Mouse (Mus musculus) ES-E14 (cell line): ENCODE measurements at regions not wholly inside any gene's neighbourhood (a gene's known extent, or its start where the extent isn't known, plus 50 kb on each side); places are given as distances from the start of the nearest gene placed in this dataset.
"Not testable (repeated sequence)": the region's sequence is repeated elsewhere in the genome, so short reads cannot be mapped to it uniquely, and the experiment has no call there.

Experiments
- DNase-seq: peaks from one replicate; pipeline ENCODE4 v3.0.0-alpha.2; 2013; ENCODE audit warnings: low read depth, low spot score
- H3K27ac ChIP-seq: 2 replicates; pipeline ENCODE4 v1.5.1; 2012; ENCODE audit warnings: low read depth, mild to moderate bottlenecking, low read length, moderate library complexity, mixed read lengths; ENCODE audit not compliant: poor library complexity, insufficient read depth, severe bottlenecking
- H3K36me3 ChIP-seq: 2 replicates; pipeline ENCODE4 v1.6.1; 2012; ENCODE audit warnings: mild to moderate bottlenecking, low read length, moderate library complexity, mixed read lengths; ENCODE audit not compliant: control insufficient read depth, poor library complexity, insufficient read depth, severe bottlenecking
- H3K4me1 ChIP-seq, 2 experiments: fragments of 150-350 bp in 1 of 2; sonication (generic) in 1 of 2; 2 replicates each; pipeline ENCODE4 v1.6.1; 2012; ENCODE audit warnings: low read length in 2 of 2, mild to moderate bottlenecking in 1 of 2, mixed read lengths in 1 of 2; ENCODE audit not compliant: control insufficient read depth in 2 of 2, insufficient read depth in 2 of 2, poor library complexity in 1 of 2
- H3K4me3 ChIP-seq, 2 experiments: fragments of 150-350 bp in 1 of 2; sonication (generic) in 1 of 2; 2 replicates each; pipeline ENCODE4 v1.5.1; 2012; ENCODE audit warnings: low read length in 2 of 2, low read depth in 1 of 2, mild to moderate bottlenecking in 1 of 2, mixed read lengths in 1 of 2; ENCODE audit not compliant: insufficient read depth in 1 of 2, poor library complexity in 1 of 2, severe bottlenecking in 1 of 2
- H3K9ac ChIP-seq: 2 replicates; pipeline ENCODE4 v1.6.1; 2012; ENCODE audit warnings: low read depth, mild to moderate bottlenecking, low read length, mixed read lengths; ENCODE audit not compliant: poor library complexity, insufficient read depth, severe bottlenecking
- H3K9me3 ChIP-seq: fragments of 150-350 bp; sonication (generic); 2 replicates; pipeline ENCODE4 v1.6.1; 2012; ENCODE audit warnings: low read depth, mild to moderate bottlenecking, low read length; ENCODE audit not compliant: control insufficient read depth, insufficient read depth
- CHD2 ChIP-seq: IDR thresholded peaks from 2 replicates; pipeline ENCODE4 v1.6.1; 2014; ENCODE audit warnings: mild to moderate bottlenecking, low read depth, low read length, inconsistent platforms
- HCFC1 ChIP-seq: IDR thresholded peaks from 2 replicates; pipeline ENCODE4 v1.6.1; 2012; ENCODE audit warnings: low read length, inconsistent platforms, borderline replicate concordance; ENCODE audit not compliant: insufficient read depth
- MAFK ChIP-seq: IDR thresholded peaks from 2 replicates; pipeline ENCODE4 v1.6.1; 2014; ENCODE audit warnings: mild to moderate bottlenecking, low read depth, low read length, inconsistent platforms; ENCODE audit not compliant: insufficient read depth
- ZC3H11A ChIP-seq: IDR thresholded peaks from 2 replicates; pipeline ENCODE4 v1.6.1; 2012; ENCODE audit warnings: low read depth, mild to moderate bottlenecking, inconsistent platforms, low read length, borderline replicate concordance
- ZNF384 ChIP-seq: IDR thresholded peaks from 2 replicates; pipeline ENCODE4 v1.6.1; 2012; ENCODE audit warnings: low read depth, low read length, inconsistent platforms
- in situ Hi-C, 2 experiments: fragments of 600-800 bp; cut with MboI; formaldehyde crosslinking; loops; one replicate each; pipeline ENCODE4 v1.15.1; 2025; ENCODE audit warnings: low sequenced_read_pairs in 2 of 2, inconsistent platforms in 1 of 2; ENCODE audit not compliant: unreplicated experiment in 2 of 2

- no peak overlapping the region for H3K9ac ChIP-seq
- H3K36me3 ChIP-seq: no peaks in the 10 kb centered on the region
- no peaks in the 10 kb centered on the region for H3K4me1 ChIP-seq
- H3K27ac ChIP-seq: no peak overlapping the region
- H3K4me3 ChIP-seq: no peak overlapping the region
- H3K9me3 ChIP-seq: no peaks in the 10 kb centered on the region
- TF ChIP-seq CHD2 (no peak), MAFK (no peak), ZC3H11A (no peak), HCFC1 (no peak), ZNF384 (no peak)
- no peak for DNase-seq
- in situ Hi-C loops: no loop called here
Measured at GRCm38 (mm10) chr14:35740845-35741244, 70.9 kb downstream of the 4930596D02Rik start.

GRCm38 (mm10) chr14:35730681-35731080, 81.1 kb downstream of the 4930596D02Rik start:
- TF ChIP-seq HCFC1: no peak
- TF ChIP-seq MAFK: no peak
- TF ChIP-seq CHD2: no peak
- TF ChIP-seq ZC3H11A: no peak
- no peak for TF ChIP-seq ZNF384
- in situ Hi-C loops: no loop called here
- DNase-seq: peak; percentile 9
- Histone ChIP-seq H3K9ac (no peak overlapping the region), H3K9me3 (no peaks in the 10 kb centered on the region), H3K4me1 (peaks cover 0 to 2% of the 10 kb centered on the region in 2 experiments; a peak in 1 of 4 replicates), H3K27ac (no peak overlapping the region), H3K36me3 (no peaks in the 10 kb centered on the region), H3K4me3 (no peak overlapping the region)

GRCm38 (mm10) chr14:35685211-35685610, 126.6 kb downstream of the 4930596D02Rik start:
- Histone ChIP-seq H3K9ac (no peak overlapping the region), H3K9me3 (no peaks in the 10 kb centered on the region), H3K4me3 (no peak overlapping the region), H3K36me3 (no peaks in the 10 kb centered on the region), H3K27ac (no peak overlapping the region), H3K4me1 (no peaks in the 10 kb centered on the region)
- TF ChIP-seq ZNF384 (no peak), ZC3H11A (no peak), HCFC1 (no peak), MAFK (no peak), CHD2 (no peak)
- in situ Hi-C loops: no loop called here
- DNase-seq: no peak

GRCm38 (mm10) chr14:35673090-35673489, 138.7 kb downstream of the 4930596D02Rik start:
- in situ Hi-C loops: no loop called here
- H3K27ac ChIP-seq: no peak overlapping the region
- no peak for DNase-seq
- no peak overlapping the region for H3K9ac ChIP-seq
- TF ChIP-seq ZNF384: no peak
- TF ChIP-seq MAFK: no peak
- no peaks in the 10 kb centered on the region for H3K36me3 ChIP-seq
- no peaks in the 10 kb centered on the region for H3K4me1 ChIP-seq
- no peaks in the 10 kb centered on the region for H3K9me3 ChIP-seq
- H3K4me3 ChIP-seq: no peak overlapping the region

- peaks cover 0 to 4% of the 10 kb centered on the region in 2 experiments; a peak in 1 of 4 replicates for H3K4me1 ChIP-seq
- DNase-seq: no peak
- no peaks in the 10 kb centered on the region for H3K9me3 ChIP-seq
- no peak overlapping the region for H3K4me3 ChIP-seq
- peak overlapping the region; percentile 65 for H3K27ac ChIP-seq
- TF ChIP-seq ZC3H11A: no peak
- TF ChIP-seq CHD2: no peak
- TF ChIP-seq MAFK: no peak
- no peak overlapping the region for H3K9ac ChIP-seq
- in situ Hi-C loops: no loop called here
- H3K36me3 ChIP-seq: no peaks in the 10 kb centered on the region
Measured at GRCm38 (mm10) chr14:35650381-35650780, 161.4 kb downstream of the 4930596D02Rik start.

- H3K9ac ChIP-seq, H3K36me3 ChIP-seq, in situ Hi-C loops, DNase-seq, H3K4me1 ChIP-seq, H3K9me3 ChIP-seq, H3K27ac ChIP-seq, H3K4me3 ChIP-seq: not testable (repeated sequence)
Measured at GRCm38 (mm10) chr14:35649658-35650057, 162.1 kb downstream of the 4930596D02Rik start.
